Mouse (Mus musculus): ENCODE measurements at regions not wholly inside any gene's neighbourhood (a gene's known extent, or its start where the extent isn't known, plus 50 kb on each side); places are given as distances from the start of the nearest gene placed in this dataset.

DNA sequence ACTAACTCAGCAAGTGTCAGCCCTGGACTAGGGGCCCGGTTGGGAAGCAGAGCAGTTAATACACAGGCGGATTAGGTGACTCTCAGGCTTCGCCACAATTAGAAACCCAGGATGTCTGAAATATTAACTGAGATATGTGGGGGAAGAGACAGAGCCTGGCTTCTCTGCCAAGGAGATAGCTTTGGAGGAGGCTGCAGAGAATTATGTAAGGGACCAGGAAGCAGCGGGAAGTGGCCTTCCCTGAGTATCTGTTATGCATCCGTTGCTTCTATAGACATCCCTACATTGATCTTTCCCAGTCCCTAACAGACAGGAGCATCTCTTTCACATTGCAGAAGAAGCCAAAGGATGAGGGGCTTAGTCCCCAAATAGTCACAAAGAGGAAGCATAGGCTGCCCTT, 153.4 kb downstream of the Maf start:
- H3K9ac ChIP-seq (ENCODE audit: low read depth, low read length) = no peak overlapping the region
- H3K9me3 ChIP-seq (replicated peaks; ENCODE audit: low read length) = no peaks in the 10 kb centered on the region
- no peak for TF ChIP-seq CTCF (IDR thresholded peaks at IDR 0.05; ENCODE audit: low read depth)
- no peaks in the 10 kb centered on the region for H3K27me3 ChIP-seq (ENCODE audit: insufficient read depth, low read length)
- H3K4me1 ChIP-seq (replicated peaks; ENCODE audit: insufficient read depth, low read length) = no peaks in the 10 kb centered on the region
- DNase-seq (ENCODE audit: low spot score) (no peak), ATAC-seq (replicated peaks; ENCODE audit: low FRiP score, low read depth) (no peak)
- H3K27ac ChIP-seq = no peak overlapping the region
- H3K4me2 ChIP-seq (ENCODE audit: low read length) = no peak overlapping the region
- WGBS = 91% methylated on average over 5 of the region's 5 CpGs
- H3K36me3 ChIP-seq (ENCODE audit: insufficient read depth, low read length) = no peaks in the 10 kb centered on the region
- no peak overlapping the region for H3K4me3 ChIP-seq (replicated peaks; ENCODE audit: low read depth, low read length)

DNA sequence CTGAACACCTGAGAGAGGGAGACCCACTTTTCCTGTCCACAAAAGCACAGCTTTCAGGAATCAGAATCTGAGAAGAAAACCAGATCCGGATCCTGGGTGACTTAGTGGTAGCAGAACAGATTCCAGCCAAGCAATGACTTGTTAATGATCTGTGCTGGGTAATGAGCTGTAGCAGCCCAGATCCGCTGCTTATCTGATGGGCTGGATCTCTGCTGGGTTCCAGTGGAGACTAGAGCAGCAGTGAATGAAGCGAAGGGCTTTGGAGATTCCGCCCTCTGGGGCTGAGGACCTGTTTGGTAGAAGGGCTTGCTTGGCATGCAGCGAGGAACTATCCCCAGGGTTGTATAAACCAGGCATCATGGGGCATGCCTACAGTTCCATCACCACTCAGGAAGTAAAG, 156.3 kb downstream of the Maf start:
- no peak overlapping the region for H3K4me2 ChIP-seq (ENCODE audit: low read length)
- WGBS = 49% methylated on average over 5 of the region's 5 CpGs
- H3K4me1 ChIP-seq (replicated peaks; ENCODE audit: insufficient read depth, low read length) = no peaks in the 10 kb centered on the region
- H3K36me3 ChIP-seq (ENCODE audit: insufficient read depth, low read length) = no peaks in the 10 kb centered on the region
- no peak overlapping the region for H3K4me3 ChIP-seq (replicated peaks; ENCODE audit: low read depth, low read length)
- no peak overlapping the region for H3K27ac ChIP-seq
- TF ChIP-seq CTCF (IDR thresholded peaks at IDR 0.05; ENCODE audit: low read depth) = no peak
- H3K9me3 ChIP-seq (replicated peaks; ENCODE audit: low read length) = no peaks in the 10 kb centered on the region
- no peaks in the 10 kb centered on the region for H3K27me3 ChIP-seq (ENCODE audit: insufficient read depth, low read length)
- ATAC-seq (replicated peaks; ENCODE audit: low FRiP score, low read depth) (no peak; the same call in 1 of the 2 replicates), DNase-seq (ENCODE audit: low spot score) (peak; percentile 34)
- H3K9ac ChIP-seq (ENCODE audit: low read depth, low read length) = no peak overlapping the region

DNA sequence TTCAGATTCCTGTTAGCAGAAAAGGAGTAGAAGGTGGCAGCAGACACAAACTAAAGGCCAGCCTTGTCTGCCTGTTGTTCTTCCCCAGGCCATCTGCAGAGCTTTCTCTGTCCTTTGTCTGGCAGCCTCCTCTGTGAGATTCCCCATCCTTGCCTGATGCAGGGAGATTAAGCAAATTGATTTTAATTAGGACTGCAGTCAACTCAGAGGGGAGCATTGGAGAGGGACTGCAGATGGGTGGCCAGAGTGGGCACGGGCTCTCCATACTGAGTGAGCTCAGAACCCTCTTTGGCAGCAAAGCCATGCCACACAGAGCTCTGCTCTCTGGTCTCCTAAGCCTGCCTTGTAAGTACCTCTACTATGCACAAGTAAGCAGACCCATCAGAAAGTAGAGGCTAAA, 158.5 kb downstream of the Maf start:
- no peaks in the 10 kb centered on the region for H3K9me3 ChIP-seq (replicated peaks; ENCODE audit: low read length)
- no peak overlapping the region for H3K27ac ChIP-seq
- no peak overlapping the region for H3K4me3 ChIP-seq (replicated peaks; ENCODE audit: low read depth, low read length)
- no peaks in the 10 kb centered on the region for H3K36me3 ChIP-seq (ENCODE audit: insufficient read depth, low read length)
- no peak overlapping the region for H3K4me2 ChIP-seq (ENCODE audit: low read length)
- TF ChIP-seq CTCF (IDR thresholded peaks at IDR 0.05; ENCODE audit: low read depth) = no peak
- WGBS = 84% methylated on average over 1 of the region's 1 CpGs
- no peaks in the 10 kb centered on the region for H3K4me1 ChIP-seq (replicated peaks; ENCODE audit: insufficient read depth, low read length)
- no peaks in the 10 kb centered on the region for H3K27me3 ChIP-seq (ENCODE audit: insufficient read depth, low read length)
- no peak overlapping the region for H3K9ac ChIP-seq (ENCODE audit: low read depth, low read length)
- DNase-seq (ENCODE audit: low spot score) (no peak), ATAC-seq (replicated peaks; ENCODE audit: low FRiP score, low read depth) (no peak)

GRCm38 (mm10) chr8:115544067-115544466, 163.5 kb downstream of the Maf start:
- 54% methylated on average over 6 of the region's 6 CpGs for WGBS
- H3K36me3 ChIP-seq (ENCODE audit: insufficient read depth, low read length) = no peaks in the 10 kb centered on the region
- no peak overlapping the region for H3K4me2 ChIP-seq (ENCODE audit: low read length)
- no peak overlapping the region for H3K4me3 ChIP-seq (replicated peaks; ENCODE audit: low read depth, low read length)
- ATAC-seq (replicated peaks; ENCODE audit: low FRiP score, low read depth) (no peak), DNase-seq (ENCODE audit: low spot score) (no peak)
- H3K27me3 ChIP-seq (ENCODE audit: insufficient read depth, low read length) = no peaks in the 10 kb centered on the region
- no peak overlapping the region for H3K27ac ChIP-seq
- H3K9me3 ChIP-seq (replicated peaks; ENCODE audit: low read length) = no peaks in the 10 kb centered on the region
- no peak overlapping the region for H3K9ac ChIP-seq (ENCODE audit: low read depth, low read length)
- no peaks in the 10 kb centered on the region for H3K4me1 ChIP-seq (replicated peaks; ENCODE audit: insufficient read depth, low read length)
- no peak for TF ChIP-seq CTCF (IDR thresholded peaks at IDR 0.05; ENCODE audit: low read depth)

DNA sequence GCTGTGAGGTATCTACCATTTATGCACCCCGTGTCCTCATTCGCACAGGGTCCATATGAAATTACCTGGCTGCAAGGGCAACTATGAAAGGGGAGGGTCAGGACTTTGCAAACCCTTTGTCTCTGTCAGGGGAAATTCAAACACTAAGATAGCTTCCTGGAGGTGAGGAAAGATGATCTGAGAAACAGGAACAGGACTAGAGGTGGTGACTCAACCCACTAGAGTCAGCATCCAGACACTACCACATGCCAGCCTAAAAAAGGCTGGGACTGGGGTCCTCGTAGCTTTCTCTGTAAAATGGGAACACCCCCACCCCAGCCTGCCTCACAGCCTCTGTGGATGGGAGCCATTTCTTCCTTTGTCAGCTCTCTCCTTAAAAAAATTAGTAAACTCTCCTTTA, 164.7 kb downstream of the Maf start:
- TF ChIP-seq CTCF (IDR thresholded peaks at IDR 0.05; ENCODE audit: low read depth) = no peak
- Histone ChIP-seq H3K9me3 (replicated peaks; ENCODE audit: low read length) (no peaks in the 10 kb centered on the region), H3K27me3 (ENCODE audit: insufficient read depth, low read length) (no peaks in the 10 kb centered on the region), H3K36me3 (ENCODE audit: insufficient read depth, low read length) (no peaks in the 10 kb centered on the region), H3K27ac (no peak overlapping the region), H3K4me2 (ENCODE audit: low read length) (no peak overlapping the region), H3K4me1 (replicated peaks; ENCODE audit: insufficient read depth, low read length) (no peaks in the 10 kb centered on the region), H3K4me3 (replicated peaks; ENCODE audit: low read depth, low read length) (no peak overlapping the region), H3K9ac (ENCODE audit: low read depth, low read length) (no peak overlapping the region)
- WGBS = 93% methylated on average over 3 of the region's 3 CpGs
- DNase-seq (ENCODE audit: low spot score) (no peak), ATAC-seq (replicated peaks; ENCODE audit: low FRiP score, low read depth) (no peak)

- Histone ChIP-seq H3K4me3 (replicated peaks; ENCODE audit: low read depth, low read length) (no peak overlapping the region), H3K9me3 (replicated peaks; ENCODE audit: low read length) (no peaks in the 10 kb centered on the region), H3K9ac (ENCODE audit: low read depth, low read length) (no peak overlapping the region), H3K4me1 (replicated peaks; ENCODE audit: insufficient read depth, low read length) (peaks cover 3% of the 10 kb centered on the region; the same call in 1 of the 2 replicates), H3K27me3 (ENCODE audit: insufficient read depth, low read length) (no peaks in the 10 kb centered on the region), H3K36me3 (ENCODE audit: insufficient read depth, low read length) (no peaks in the 10 kb centered on the region), H3K27ac (no peak overlapping the region), H3K4me2 (ENCODE audit: low read length) (no peak overlapping the region)
- 50% methylated on average over 9 of the region's 9 CpGs for WGBS
- no peak for ATAC-seq (replicated peaks; ENCODE audit: low FRiP score, low read depth)
- peak; percentile 53 for DNase-seq (ENCODE audit: low spot score)
- TF ChIP-seq CTCF (IDR thresholded peaks at IDR 0.05; ENCODE audit: low read depth) = no peak
Observed at GRCm38 (mm10) chr8:115539600-115539999, 168.0 kb downstream of the Maf start.

DNA sequence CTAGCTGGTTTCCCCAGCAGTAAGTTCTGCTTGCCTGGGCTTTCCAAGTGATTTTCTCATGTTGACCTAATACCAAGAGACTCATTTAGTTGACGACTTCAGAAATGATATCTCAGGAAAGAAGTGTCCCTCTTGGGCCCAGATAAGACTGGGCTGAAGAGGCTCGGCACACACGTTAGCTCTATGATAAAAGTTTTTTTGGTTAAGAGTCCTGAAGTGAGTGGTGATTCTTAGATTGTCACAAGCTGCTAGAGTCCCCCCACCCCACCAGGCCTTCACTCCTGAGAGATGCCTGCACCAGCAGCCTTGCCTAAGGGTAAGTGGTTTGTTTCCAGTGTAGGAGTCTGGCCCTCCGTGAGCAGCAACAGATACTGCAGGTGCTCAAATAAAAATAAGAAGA, 169.4 kb downstream of the Maf start:
- no peak overlapping the region for H3K9ac ChIP-seq (ENCODE audit: low read depth, low read length)
- H3K27ac ChIP-seq = no peak overlapping the region
- peaks cover 3% of the 10 kb centered on the region; the same call in 1 of the 2 replicates for H3K4me1 ChIP-seq (replicated peaks; ENCODE audit: insufficient read depth, low read length)
- no peak overlapping the region for H3K4me2 ChIP-seq (ENCODE audit: low read length)
- H3K27me3 ChIP-seq (ENCODE audit: insufficient read depth, low read length) = no peaks in the 10 kb centered on the region
- no peaks in the 10 kb centered on the region for H3K9me3 ChIP-seq (replicated peaks; ENCODE audit: low read length)
- no peak for ATAC-seq (replicated peaks; ENCODE audit: low FRiP score, low read depth)
- no peak for TF ChIP-seq CTCF (IDR thresholded peaks at IDR 0.05; ENCODE audit: low read depth)
- WGBS = 89% methylated on average over 4 of the region's 4 CpGs
- no peak for DNase-seq (ENCODE audit: low spot score)
- H3K36me3 ChIP-seq (ENCODE audit: insufficient read depth, low read length) = no peaks in the 10 kb centered on the region
- H3K4me3 ChIP-seq (replicated peaks; ENCODE audit: low read depth, low read length) = no peak overlapping the region
